Mouse (Mus musculus) v-Abl transformed pro-B cells (cell line): Measurements from ENCODE around the gene Ehd4.

ENCODE experiments used
- in situ Hi-C, 2 experiments: fragments of 400-800 bp; cut with MboI; formaldehyde crosslinking; loops; one replicate each; pipeline ENCODE4 v1.15.1; 2025; ENCODE audit not compliant: unreplicated experiment in 2 of 2

Ehd4 gene

DNA sequence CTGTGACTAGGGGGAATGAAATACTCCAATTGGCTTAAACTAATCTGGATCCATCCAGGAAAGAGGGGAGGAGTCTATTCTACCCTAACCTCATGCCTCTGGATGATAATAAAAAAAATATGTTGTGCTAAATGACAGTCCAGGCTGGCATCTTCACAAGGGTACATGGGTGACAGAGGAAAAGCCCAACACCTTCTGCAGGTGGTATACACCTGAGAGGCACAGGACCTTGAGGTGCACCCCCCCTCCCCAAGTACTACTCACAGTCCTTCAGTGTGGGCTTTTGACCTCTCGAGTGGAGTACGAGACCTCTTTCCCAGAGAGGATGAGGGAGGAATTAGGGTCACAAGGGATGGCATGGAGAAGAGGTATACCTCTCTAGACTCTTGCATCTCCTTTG lies 66.5 kb downstream of the Ehd4 start:
- in situ Hi-C loops, result loop anchor here (5.0 to 10.0 kb wide), 3 partner anchors 84 to 543 kb away; partner anchors contain the start of genes Chp1 (in 1 of the 2) and Exd1 (in 1 of the 2)

DNA sequence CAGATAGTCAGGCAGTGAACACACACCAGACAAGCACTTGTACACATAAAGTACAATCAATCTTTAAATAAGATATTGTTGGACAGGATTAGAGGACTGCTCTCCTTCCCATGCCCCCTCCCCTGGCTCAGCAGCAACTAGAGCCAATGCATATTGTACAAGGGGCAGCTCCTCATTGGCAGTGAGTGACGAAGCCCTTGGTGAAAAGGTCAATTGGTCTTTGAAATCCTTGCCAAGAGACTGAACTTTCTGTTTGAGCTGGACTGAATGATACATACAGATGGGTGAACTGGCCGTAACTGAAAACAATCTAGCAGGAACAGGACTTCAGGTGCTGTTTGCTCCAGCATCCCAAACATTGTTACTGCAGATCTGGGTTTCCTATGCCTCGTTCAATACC lies 67.0 kb downstream of the Ehd4 start:
- in situ Hi-C loops, result loop anchor here (5.0 to 10.0 kb wide), 3 partner anchors 85 to 543 kb away; partner anchors contain the start of genes Chp1 (in 1 of the 2) and Exd1 (in 1 of the 2)

DNA sequence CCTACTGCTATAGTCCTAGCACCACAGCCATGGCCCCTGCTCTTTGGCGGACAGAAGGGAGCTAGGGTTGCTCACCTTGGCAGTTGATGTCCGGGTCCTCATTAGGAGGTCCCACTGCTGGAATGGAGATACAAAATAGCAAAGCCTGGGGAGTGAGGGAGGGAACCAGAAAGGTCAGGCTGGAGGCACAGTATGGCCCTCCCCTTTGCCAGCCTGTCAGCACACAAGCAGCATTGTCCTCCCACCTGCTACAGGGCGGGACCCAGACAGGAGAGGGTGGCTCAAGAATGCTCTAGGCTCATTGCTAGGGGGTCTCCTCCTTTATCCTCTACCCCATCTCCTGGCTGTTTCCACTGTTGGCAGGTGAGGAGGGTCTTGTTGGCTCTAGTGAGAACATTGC lies 68.4 kb downstream of the Ehd4 start:
- in situ Hi-C loops, result loop anchor here (5.0 to 10.0 kb wide), 3 partner anchors 86 to 541 kb away; partner anchors contain the start of genes Chp1 (in 1 of the 2) and Exd1 (in 1 of the 2)

DNA sequence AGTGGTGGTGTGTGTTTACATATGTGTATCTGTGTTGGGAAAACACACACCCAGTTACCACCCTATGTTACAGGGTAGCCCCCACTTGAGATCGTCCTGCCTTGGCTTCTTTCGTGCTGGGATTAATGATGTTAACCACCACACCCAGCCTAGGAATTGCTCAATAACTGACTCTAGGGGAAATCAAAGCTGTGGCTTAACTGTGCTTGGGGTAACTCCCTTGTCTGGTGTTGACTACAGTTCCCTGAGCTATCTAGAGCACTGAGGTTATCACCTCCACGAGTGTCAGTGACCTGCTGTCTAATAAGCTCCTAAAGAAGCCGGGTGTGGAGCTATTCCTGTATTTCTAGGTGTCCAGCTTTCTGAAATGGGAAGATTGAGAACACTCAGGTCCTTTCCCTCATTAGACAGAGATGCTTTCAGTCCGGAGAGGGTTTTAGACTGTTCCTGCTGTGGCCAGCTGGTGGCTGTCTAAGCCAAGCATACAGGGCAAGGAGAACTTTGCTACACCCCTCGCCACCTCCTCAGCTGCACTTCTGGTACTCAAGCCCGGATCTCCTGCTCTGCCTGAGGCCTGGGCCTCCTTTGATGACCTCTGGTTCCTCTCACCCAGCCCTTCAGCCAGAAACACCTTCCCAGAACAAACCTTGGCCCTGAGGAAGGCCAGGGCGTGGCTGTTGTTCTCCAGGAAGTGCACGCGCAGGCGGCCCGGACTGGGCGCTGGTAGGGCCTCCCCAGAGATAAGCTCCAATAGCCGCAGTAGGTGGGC lies 69.6 kb downstream of the Ehd4 start:
- in situ Hi-C loops, result loop anchor here (5.0 to 10.0 kb wide), 3 partner anchors 88 to 540 kb away; partner anchors contain the start of genes Chp1 (in 1 of the 2) and Exd1 (in 1 of the 2)

DNA sequence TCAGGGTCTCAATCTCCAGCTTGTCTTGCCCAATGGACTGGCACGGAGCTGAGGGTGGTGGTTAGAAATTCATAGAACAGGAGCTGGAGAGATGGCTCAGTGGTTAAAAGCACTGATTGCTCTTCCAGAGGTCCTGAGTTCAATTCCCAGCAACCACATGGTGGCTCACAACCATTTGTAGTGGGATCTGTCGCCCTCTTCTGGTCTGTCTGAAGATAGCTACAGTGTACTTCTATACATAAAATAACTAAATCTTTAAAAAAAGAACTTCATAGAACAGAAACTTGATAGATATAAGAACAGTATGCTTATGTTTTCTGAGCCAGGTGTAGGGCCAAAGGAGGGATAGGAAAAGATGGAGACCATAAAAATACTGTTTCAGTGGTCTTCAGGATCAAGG lies 72.0 kb downstream of the Ehd4 start:
- in situ Hi-C loops, result loop anchor here in 1 of 2 experiments (10.0 kb wide), 1 partner anchor 538 kb away; the partner anchor contains the start of genes Chp1 and Exd1

DNA sequence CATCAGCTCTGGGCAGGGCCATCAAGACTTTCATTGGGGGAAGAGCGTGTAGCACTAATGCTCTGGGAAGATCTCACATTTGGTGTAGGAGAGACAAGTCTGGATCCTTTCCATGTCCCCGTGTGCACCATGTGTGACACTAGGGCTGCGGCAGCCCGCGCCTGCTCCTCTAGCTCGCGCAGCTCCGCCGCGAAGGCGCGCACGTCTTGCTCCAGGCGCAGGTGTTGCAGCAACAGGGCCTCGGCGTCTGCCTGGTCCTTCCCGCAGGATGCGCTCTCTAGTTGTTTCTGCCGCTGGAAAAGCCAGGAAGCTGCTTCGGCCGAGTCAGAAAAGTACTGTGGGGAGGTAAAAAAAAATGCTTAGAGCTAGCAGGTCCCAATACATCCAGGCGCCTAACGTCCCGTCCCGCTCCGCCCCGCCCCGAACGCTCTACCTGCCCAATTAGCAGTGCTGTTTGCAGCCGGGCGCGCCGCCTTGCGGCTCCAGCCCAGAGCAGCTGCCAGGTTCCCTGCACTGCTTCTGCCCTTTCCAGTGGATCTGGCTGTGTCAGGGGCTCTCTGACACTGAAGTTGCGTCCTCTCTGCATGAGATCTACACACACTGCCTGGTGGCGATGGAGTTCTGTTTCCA lies 78.2 kb downstream of the Ehd4 start:
- in situ Hi-C loops, result loop anchor here in 1 of 2 experiments (5.0 kb wide), 1 partner anchor 211 kb away; the partner anchor contains the start of gene Pla2g4d

DNA sequence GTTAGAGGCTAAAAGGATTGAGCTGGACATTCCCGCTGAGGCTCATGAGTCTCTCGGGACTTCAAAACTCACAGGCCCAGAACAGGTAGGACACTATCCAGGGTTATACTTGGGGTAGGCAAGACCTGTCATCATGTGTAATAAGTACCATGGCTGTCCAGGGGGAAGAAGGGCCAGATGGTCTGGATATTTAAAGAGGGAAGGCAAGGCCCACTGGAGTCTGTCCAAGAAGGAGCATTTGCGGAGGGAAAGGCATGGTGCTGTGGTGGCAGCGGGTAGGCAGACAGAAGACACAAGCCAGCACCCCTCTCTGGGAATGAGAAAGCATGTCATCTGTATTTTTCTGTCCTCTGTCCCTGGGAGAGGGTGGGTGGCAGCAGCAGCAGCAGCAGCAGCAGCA lies 80.3 kb downstream of the Ehd4 start:
- in situ Hi-C loops, result loop anchor here in 1 of 2 experiments (5.0 kb wide), 1 partner anchor 102 kb away; the partner anchor contains the start of gene Mapkbp1

DNA sequence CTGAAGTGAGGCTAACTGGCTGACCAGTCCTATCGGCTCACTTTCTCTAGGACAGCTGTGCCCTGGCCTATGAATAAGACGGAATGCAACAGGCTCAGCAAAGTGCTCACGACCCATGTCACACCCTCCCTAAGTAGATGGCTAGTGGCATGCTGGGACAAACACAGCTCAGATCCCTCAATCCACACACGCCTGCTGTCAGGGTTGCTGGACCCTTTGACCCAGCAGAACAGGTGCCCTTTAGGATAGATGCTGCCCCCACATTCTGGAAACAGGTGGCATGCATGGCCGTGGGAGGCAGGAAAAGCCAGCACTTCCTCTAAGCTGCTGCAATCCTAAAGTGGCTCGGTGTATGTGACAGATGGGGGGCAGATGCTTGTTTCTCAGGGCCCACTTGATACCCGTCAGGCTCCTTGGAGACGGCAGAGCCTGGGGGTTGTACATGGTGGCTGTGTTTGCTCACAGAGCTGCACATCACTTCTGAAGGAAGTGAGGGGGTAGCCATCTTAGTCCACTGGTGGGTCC lies 84.9 kb downstream of the Ehd4 start:
- in situ Hi-C loops, result loop anchor here in 1 of 2 experiments (5.0 kb wide), 1 partner anchor 97 kb away; the partner anchor contains the start of gene Mapkbp1

DNA sequence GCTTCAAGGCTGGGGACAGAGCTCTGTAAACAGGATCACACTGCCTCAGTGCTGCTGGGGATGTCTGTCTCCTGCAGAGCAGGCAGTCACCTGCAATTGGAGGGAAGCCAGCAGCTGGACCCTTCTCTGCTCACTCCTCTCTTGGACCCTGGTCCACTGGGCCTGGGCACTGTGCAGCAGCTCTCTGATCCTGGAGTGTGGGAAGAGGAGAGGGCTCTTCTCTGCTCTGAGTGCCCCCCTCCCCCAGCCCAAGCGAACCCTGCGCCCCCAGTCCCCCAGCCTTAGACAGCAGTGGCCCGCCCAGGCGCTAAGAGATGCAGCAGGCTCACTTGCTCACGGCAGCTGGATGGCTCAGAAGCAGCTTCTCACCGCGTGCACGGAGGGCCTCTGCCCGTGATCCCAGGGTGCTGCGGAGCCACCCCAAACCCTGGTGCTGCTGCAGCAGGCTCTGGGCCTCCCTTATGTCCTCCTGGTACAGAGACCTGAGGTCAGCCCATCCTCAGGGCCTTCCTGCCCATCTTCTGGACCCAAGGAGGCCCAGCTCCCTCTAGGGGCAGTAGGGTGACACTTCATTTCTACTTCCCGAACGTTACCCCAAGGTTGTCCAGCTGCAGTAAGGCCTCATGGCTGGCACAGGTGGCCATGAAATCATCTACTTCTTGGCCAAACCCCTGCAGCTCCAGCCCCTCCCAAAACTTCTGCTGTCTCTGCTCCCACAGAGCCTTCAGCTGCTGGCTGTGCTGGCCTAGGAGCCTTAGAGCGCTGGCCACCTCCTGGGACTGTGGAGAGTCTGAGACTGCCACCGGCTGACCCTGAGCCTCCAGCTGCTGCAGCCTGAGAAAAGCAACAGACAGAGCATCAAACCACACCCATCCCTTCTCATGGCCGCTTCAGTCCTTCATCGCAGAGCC lies 85.6 kb downstream of the Ehd4 start:
- in situ Hi-C loops, result loop anchor here in 1 of 2 experiments (5.0 kb wide), 1 partner anchor 97 kb away; the partner anchor contains the start of gene Mapkbp1

DNA sequence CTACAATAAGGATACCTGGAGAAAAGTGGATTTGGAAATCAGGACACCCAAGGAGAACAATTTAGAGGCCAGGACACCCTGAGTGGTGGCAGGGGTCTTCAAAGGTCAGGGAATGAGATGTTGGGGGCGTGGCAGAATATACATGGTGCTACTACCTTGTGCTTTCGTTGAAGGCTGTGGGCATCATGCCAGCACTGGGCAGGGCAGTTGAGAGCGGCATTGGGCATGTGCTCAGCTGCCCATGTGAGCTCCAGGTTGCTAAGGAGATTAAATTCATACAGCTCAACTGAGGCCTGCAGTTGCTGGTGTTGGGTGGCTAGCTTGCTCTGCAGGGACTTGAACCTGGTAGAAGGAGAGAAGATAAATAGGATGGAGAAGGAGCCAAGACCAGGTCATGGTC lies 88.2 kb downstream of the Ehd4 start:
- in situ Hi-C loops, result loop anchor here in 1 of 2 experiments (5.0 kb wide), 1 partner anchor 94 kb away; the partner anchor contains the start of gene Mapkbp1

DNA sequence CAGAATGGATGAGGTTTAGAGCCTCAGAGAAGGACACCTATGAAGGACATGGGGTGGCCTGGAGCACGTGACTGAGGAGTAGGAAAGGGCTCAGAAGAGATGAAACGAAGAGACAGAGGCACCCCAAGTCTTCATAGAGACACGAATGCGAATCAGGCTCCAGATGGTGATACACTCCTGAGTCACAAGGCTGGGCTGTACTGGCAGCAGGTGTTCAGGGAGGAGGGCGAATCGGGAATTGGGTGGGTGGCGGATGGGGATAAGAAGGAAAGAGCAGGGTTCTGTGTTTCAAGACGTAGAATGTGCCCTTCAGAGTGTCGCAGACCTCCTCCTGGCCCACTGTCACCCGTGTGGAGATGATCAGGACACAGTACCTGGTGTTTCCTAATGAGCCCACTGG lies 89.2 kb downstream of the Ehd4 start:
- in situ Hi-C loops, result loop anchor here in 1 of 2 experiments (5.0 kb wide), 1 partner anchor 93 kb away; the partner anchor contains the start of gene Mapkbp1

DNA sequence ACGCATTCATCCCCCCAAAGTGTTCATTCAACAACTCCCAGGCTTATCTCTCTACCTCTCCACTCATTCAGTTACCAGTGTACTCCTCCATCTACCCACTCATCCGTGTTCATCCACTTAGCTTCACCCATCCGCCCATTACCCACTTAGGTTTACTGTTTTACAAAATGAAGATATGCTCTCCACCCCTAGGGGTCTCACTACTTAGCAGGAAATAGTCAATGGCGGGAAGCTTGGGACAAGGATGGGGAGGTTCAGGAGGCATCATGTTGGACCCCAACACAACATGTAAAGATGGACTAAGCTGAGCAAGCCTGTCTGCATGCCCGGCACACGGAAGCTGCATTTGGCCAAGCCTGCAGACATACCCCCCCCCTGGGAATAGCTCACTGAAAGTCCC lies 89.8 kb downstream of the Ehd4 start:
- in situ Hi-C loops, result loop anchor here in 1 of 2 experiments (5.0 kb wide), 1 partner anchor 92 kb away; the partner anchor contains the start of gene Mapkbp1

DNA sequence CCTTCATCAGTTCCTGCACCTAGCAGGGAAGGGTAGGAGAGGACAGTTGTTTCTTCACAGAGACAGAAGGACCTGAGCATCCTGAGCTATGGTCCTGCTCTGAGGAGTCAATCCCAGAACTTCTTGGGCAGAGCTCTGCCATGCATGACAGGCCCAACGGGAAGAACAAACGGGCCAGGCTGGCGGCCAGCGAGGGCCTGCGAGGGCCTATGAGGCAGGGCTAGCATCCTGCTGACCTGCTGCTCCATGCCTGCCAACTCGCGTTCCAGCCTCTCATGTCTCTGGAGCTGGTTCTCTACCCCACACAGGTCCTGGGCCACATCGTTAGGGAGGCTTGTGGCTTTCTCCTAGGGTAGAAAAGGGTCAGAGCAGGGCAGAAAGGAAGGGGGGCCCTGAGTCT lies 92.2 kb downstream of the Ehd4 start:
- in situ Hi-C loops, result no loop called here

DNA sequence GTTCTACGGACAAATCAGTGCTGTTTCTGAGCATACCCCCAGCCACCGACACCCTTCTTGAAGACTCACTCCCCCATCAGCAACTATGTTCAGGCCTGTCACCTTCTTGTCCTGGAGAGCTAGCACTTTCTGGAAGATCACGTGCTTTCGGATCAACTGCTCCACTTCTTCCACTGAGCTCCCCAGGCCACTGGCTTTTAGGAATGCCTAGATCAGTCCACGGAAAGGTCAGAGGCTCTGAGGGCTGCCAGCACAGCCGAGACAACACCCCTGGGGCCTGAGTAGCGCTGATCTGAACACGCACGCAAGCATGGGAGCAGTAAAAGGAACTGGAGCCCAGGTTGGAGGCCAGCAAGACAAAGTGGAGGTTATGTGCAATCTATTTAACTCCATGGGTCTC lies 93.8 kb downstream of the Ehd4 start:
- in situ Hi-C loops, result no loop called here

DNA sequence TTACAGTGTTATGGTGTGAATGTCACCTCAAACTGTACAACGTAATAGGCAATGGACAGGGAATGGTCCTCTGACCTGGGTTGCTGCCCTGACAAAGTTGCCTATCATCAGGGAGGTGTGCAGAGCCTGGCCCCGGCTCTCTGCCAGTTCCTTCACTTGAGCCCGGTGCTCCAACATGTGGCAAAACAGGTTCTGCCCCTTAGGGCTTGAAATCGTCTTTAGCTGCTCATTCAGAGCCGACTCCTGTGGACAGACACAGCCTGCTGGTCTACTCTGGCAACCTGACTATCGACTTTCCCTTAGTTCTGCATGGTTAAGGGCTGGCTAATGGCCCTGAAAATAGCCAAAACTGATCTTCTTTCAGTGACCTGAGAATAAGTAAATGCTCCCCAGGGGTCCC lies 94.2 kb downstream of the Ehd4 start:
- in situ Hi-C loops, result no loop called here

DNA sequence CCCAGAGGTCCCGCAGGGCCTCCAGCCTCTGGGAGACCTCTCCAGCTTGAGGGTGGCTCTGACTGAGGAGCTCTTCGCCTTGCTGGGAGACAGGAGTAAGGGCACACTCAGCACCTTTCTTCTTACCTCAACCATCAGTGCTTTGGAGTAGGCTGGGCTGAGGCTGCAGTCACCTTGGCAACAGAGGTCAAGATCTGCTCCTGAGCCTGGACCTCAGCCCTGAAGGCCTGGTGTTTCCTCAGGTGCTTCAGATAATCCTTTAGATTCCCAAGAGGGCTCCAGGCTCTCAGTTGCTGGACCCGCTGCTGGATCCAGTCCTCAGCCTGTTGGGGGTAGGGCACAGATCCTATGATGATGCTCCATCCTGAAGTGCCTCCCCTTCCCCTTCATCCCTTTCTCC lies 94.9 kb downstream of the Ehd4 start:
- in situ Hi-C loops, result no loop called here

DNA sequence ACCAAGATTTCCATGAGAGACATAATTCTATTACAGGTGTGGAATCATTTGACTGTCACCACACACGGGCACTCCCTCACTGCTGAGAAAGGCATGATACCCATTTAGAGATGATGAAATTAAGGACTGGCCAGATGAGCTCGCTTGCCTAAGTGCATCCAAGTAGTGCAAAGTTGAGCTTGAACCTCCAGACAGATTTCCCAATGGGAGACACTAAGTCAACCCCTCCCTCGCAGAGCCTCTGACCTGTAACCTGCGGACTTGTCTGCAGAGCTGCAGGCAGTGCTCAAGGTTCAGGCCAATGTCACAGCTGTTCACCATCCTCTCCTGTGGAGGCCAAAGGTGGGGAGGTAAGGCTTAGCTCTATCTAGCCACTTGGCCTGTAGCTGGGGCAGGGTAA lies 95.6 kb downstream of the Ehd4 start:
- in situ Hi-C loops, result no loop called here

DNA sequence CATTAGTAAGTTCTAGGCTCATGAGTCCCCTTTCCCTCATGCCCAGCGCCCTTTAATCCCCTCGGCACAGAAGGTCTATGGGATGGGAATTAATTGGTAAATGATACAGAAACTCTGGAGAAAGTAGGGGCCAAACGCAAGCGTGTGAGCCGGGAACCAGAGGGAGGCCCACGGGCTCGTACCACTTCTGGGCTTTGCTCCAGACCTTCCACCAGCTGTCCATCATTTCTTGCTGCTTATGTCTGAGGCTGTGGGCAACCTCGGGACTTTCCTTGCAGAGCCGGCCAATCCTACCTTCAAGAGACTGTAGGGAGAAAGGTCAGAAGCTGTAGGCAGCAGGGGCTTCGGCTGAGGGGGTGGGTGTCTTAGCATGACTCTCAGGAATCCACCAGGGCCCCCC lies 98.5 kb downstream of the Ehd4 start:
- in situ Hi-C loops, result no loop called here

DNA sequence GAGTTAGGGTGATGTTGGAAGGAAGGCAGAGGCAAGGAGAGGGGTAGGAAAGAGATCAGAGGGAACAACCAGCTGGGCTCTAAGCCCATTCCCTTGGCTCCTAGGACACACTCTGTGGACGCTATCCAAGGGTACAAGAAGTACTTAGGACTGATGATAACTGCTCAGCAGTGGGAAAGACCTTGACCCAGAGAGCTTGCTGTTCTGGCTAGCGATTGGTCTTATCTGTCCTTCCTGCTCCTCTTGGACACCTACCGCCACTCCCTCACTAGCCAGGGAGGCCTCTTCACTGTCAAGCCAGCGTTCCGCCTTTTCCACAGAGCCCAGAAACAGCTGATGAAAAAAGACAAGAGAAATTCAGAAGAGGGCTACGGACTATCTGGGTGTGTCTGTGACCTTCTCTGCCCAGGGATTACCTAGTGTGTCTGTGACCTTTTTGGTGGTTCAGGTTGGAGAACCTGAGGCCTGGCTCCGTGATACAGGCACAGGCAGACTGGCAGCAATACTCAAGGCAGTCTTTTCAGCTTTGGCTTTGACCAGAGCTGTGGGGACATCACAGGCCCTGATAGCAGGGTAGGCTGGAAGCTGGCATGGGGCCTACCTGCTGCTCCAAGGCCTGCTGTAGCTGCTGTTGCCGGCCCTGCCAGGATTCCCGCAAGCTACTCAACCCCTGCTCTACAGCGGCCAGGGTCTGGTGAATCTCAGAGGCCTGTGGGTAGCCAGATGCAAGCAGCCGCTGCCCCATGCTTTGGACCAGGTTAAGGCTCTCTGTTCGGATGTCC lies 99.4 kb downstream of the Ehd4 start:
- in situ Hi-C loops, result no loop called here
